Comparison of ENCODE assay signal across 9 mouse cellular contexts in the genomic region with DNA sequence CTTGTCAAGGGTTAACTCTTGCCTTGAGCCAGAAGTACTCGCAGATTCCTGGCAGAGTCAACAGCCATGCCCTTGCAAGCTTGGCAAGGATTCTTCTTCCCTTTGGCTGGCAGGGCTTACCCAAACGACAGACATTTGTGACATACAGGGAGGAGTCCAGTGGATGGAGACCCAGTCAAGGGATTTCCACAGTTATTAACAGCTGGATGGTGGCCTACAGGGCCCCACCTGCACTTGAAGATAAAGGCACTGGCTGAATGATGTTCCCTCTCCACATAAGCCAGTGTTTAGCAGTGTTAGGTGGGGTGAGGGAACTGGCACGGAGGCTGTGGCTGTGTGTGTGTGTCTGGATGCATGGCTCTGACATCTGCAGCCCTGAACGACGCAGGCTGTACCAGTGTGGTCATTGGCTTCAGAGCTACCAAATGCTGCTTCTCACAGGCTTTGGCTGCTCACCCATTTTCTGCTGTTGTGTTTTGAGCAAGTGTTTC.
DNase-seq lines count a peak whose midpoint lies in the region; ATAC-seq and TF ChIP-seq lines count a peak whose summit lies in the region.
"Had no signal": no experiment of that assay in that cellular context is flagged by ENCODE, and none has a peak within 500 bp of the region (broad histone marks: within the 10 kb centered on the region; RNA-seq: fewer than 3 reads in every experiment).

No protein-coding gene starts in this region.

- H3K4me3 ChIP-seq in lung, adult 2 months (replicated peaks; ENCODE audit: extremely low read depth, low read depth, low read length) = no peak overlapping the region
- H3K4me3 ChIP-seq: liver, embryonic 15.5 days had no signal

- H3K4me1 ChIP-seq in lung, adult 2 months (ENCODE audit: control insufficient read depth, insufficient read depth, low read length) = peaks cover 5% of the 10 kb centered on the region
- H3K4me1 ChIP-seq: liver, embryonic 15.5 days had no signal

- no peak for TF ChIP-seq POLR2A in lung, adult 2 months (IDR thresholded peaks at IDR 0.05; ENCODE audit: borderline replicate concordance, extremely low read depth, low read depth, low read length)

- peak; percentile 43 for DNase-seq in gastrocnemius, adult 18-20 months (ENCODE audit: low spot score)
- no peak for DNase-seq in gastrocnemius, postnatal 4 days (ENCODE audit: low spot score in 2 of 2)
- peak; percentile 31 to 32 for DNase-seq in lung, adult 18-20 months
- DNase-seq in lung, adult 2 months = no peak
- DNase-seq in gonadal fat pad, adult 2 months (ENCODE audit: low read depth) = peak; percentile 26
- no peak for DNase-seq in urinary bladder, adult 18-20 months (ENCODE audit: low spot score in 2 of 2)
- DNase-seq in urinary bladder, postnatal 4 days (ENCODE audit: low spot score in 2 of 2) = no peak

- 18% methylated on average over 5 of the region's 5 CpGs for WGBS in lung, adult 2 months

- TF ChIP-seq CTCF in lung, adult 2 months (IDR thresholded peaks at IDR 0.05; ENCODE audit: insufficient read depth, low read length) = no peak

- peak; percentile 31 for ATAC-seq in megakaryocyte progenitor cell, adult 5-6 weeks (replicated peaks; ENCODE audit: poor library complexity)

Comparison
In these comparisons a context has a peak if more than half of its experiments do, and no peak if none do; other contexts are left out.
1. DNase-seq: peak in gastrocnemius, adult 18-20 months (single experiment), lung, adult 18-20 months (2 of 2) and gonadal fat pad, adult 2 months (single experiment); none in gastrocnemius, postnatal 4 days (0 of 2), lung, adult 2 months (single experiment), urinary bladder, adult 18-20 months (0 of 2) and urinary bladder, postnatal 4 days (0 of 2).